Mouse (Mus musculus) adrenal gland, postnatal 14 days (tissue): ENCODE measurements at regions not wholly inside any gene's neighbourhood (a gene's known extent, or its start where the extent isn't known, plus 50 kb on each side); places are given as distances from the start of the nearest gene placed in this dataset.

Source experiments
- DNase-seq: peaks from one replicate; pipeline ENCODE4 v3.0.0; 2021; ENCODE audit warnings: mixed read lengths

GRCm38 (mm10) chr13:31168854-31169253 is 194.8 kb downstream of the Gm5447 start:
- DNase-seq: no peak

- DNase-seq: no peak
Measured at GRCm38 (mm10) chr13:31171751-31172150, 197.7 kb downstream of the Gm5447 start.

GRCm38 (mm10) chr13:31172580-31172979 is 198.6 kb downstream of the Gm5447 start:
- DNase-seq: no peak

- DNase-seq: no peak
Measured at GRCm38 (mm10) chr13:31177999-31178783, 204.2 kb downstream of the Gm5447 start.

- DNase-seq: no peak
Measured at GRCm38 (mm10) chr13:31178964-31179363, 205.0 kb downstream of the Gm5447 start.

- no peak for DNase-seq
Measured at GRCm38 (mm10) chr13:31179407-31180001, 205.5 kb downstream of the Gm5447 start.

- no peak for DNase-seq
Measured at GRCm38 (mm10) chr13:31181530-31181929, 207.5 kb downstream of the Gm5447 start.

- no peak for DNase-seq
Measured at GRCm38 (mm10) chr13:31184845-31185834, 211.1 kb downstream of the Gm5447 start.

- no peak for DNase-seq
Measured at GRCm38 (mm10) chr13:31186805-31187589, 213.0 kb downstream of the Gm5447 start.

- no peak for DNase-seq
Measured at GRCm38 (mm10) chr13:31189116-31189515, 215.1 kb downstream of the Gm5447 start.

GRCm38 (mm10) chr13:31190036-31190435 is 216.0 kb downstream of the Gm5447 start:
- no peak for DNase-seq

- DNase-seq: no peak
Measured at GRCm38 (mm10) chr13:31191344-31192139, 217.5 kb downstream of the Gm5447 start.

- DNase-seq: no peak
Measured at GRCm38 (mm10) chr13:31194971-31195370, 221.0 kb downstream of the Gm5447 start.

- no peak for DNase-seq
Measured at GRCm38 (mm10) chr13:31196546-31196945, 222.5 kb downstream of the Gm5447 start.

- DNase-seq: no peak
Measured at GRCm38 (mm10) chr13:31197593-31197992, 223.6 kb downstream of the Gm5447 start.

GRCm38 (mm10) chr13:31199384-31199783 is 225.4 kb downstream of the Gm5447 start:
- DNase-seq: no peak

- no peak for DNase-seq
Measured at GRCm38 (mm10) chr13:31204068-31204467, 230.1 kb downstream of the Gm5447 start.

GRCm38 (mm10) chr13:31206381-31206780 is 232.4 kb downstream of the Gm5447 start:
- no peak for DNase-seq

- DNase-seq: peak; percentile 73
Measured at GRCm38 (mm10) chr13:31207709-31208108, 233.7 kb downstream of the Gm5447 start.

GRCm38 (mm10) chr13:31223016-31223415 is 249.0 kb downstream of the Gm5447 start:
- DNase-seq: no peak

GRCm38 (mm10) chr13:31240546-31240945 is 266.5 kb downstream of the Gm5447 start:
- no peak for DNase-seq
